Mouse (Mus musculus) gastrocnemius, postnatal 4 days (tissue): ENCODE measurements around the gene Ggct. TPM values are rescaled to one million over a fixed set of nuclear protein-coding genes. Genes with fewer than 3 reads are reported as not detected.

Experiments used
- DNase-seq, 2 experiments: peaks; one replicate each; pipeline ENCODE4 v3.0.0; 2021 to 2022; ENCODE audit warnings: low spot score in 2 of 2, mixed read lengths in 2 of 2
- long read RNA-seq, 2 experiments: library from polyadenylated mRNA; stranded (forward); transcript quantifications; one replicate each; pipeline ENCODE4 v2.0.0; 2021
- total RNA-seq, 2 experiments: library from RNA; stranded (reverse); gene quantifications; 2 replicates each; pipeline ENCODE4 v1.2.3; 2021

Ggct gene
- 1 to 10 TPM; 5.5 to 5.8 TPM for total RNA-seq
- long read RNA-seq, experiment 1, transcript Ggct-202 (4 exons, 3,960 nt) = major isoform, 9 of 9 reads
- long read RNA-seq, experiment 1, partial matches to known transcripts = 0 of 9 reads
- long read RNA-seq, experiment 1, other reads (novel, unspliced or antisense) = 0 of 9 reads
- long read RNA-seq, experiment 2, partial matches to known transcripts = 1 of 3 reads
- long read RNA-seq, experiment 2, other reads (novel, unspliced or antisense) = 0 of 3 reads

DNA sequence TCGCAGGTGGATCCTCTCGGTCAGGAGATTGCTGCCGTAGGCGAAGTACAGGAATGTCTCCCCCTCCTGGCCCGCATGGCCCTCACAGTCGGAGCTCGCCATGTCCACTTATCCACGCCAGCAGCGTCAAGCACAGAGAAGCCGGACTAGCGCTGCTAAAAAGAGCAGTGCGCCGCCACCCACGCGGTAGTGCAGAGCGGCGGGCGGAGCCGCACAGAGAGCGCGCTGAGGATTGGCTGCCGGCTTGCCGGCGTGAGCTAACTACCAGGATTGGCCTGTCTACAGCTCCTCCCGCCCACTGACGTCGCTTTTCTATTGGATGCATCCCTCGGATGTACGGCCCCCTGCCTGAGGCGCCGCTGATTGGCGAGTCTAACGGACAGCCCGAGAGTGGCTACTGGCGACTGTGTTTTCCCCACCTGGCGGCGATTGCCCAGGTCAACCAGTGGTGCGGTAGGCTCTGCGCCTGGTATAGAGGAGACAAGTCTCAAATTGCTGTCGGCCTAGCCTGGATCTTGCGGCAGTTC, at the start of gene Ggct:
Gene Ggct (minus strand): TSS at position 217 of the 527 bp plus-strand sequence.
- peak; percentile 83 to 93 for DNase-seq

DNA sequence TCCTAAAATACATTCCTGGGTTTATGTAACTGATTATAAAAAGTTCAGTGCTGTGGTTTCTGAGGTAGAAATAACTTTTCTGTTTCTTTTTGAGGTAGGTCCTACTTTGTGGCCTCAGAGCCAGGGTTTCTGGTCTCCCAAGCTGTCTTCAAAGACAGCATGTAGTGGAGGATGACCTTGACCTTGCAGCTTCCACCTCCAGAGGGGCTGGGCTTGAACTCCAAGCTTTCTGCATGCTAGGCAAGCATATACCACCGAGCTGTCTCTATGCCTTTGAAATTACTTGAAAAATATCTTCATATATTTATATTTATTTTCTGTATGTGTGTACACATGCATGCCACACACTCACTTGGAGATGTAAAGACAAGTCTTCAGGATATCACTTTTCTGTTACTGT, 47.3 kb upstream of the Ggct start:
- DNase-seq = no peak

DNA sequence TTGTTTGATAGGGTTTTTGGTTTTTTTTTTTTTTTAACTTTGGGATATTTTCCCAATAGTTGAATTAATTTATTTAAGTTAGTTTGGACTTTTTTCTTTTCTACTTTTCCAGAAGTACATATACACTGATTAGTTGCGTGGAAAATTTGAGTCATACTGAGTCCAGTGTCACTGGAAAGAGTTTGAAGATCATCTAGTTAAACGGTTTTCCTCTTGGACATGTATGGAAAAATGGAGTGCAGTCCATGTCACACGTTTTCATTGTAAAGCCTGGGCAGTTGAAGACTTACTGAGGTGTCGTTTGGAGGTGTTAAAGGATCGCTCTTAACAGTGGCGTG, 46.7 kb upstream of the Ggct start:
- no peak for DNase-seq

DNA sequence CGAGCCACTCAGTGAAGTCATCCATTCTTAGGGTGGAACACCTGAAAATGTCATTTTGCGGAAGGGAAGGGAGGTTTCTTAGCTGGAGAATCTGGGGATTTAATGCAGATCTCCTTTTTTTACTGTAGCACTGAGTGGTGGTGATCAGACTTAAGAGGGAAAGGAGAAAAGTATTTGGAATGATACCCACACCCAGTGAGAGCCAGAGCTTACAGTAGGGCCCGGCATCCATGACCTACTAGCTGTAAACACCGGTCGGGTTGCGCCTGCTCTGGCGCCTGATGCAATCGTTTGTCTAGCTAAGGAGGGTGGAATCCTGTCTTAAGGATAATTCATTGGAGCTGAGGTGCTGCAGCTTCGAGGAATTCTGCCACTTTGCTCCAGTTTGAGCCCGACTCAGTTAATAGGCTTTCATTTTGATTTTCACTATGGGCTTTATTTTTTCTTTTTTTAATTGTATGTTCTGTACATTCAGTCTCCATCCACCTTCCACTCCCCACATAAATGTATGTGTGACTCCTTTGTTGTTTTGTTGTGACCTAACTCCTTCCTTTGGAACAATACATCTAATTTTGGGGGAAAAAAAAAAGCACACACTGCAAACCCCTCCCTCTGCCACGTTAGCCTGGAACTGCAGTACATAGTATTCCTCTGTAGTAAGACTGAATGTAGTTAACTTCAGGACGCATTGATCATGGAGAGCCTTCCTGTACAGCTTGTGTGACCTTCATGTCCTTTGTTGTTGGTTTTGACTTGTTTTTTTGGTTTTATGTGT, 46.1 kb upstream of the Ggct start:
- DNase-seq = no peak

DNA sequence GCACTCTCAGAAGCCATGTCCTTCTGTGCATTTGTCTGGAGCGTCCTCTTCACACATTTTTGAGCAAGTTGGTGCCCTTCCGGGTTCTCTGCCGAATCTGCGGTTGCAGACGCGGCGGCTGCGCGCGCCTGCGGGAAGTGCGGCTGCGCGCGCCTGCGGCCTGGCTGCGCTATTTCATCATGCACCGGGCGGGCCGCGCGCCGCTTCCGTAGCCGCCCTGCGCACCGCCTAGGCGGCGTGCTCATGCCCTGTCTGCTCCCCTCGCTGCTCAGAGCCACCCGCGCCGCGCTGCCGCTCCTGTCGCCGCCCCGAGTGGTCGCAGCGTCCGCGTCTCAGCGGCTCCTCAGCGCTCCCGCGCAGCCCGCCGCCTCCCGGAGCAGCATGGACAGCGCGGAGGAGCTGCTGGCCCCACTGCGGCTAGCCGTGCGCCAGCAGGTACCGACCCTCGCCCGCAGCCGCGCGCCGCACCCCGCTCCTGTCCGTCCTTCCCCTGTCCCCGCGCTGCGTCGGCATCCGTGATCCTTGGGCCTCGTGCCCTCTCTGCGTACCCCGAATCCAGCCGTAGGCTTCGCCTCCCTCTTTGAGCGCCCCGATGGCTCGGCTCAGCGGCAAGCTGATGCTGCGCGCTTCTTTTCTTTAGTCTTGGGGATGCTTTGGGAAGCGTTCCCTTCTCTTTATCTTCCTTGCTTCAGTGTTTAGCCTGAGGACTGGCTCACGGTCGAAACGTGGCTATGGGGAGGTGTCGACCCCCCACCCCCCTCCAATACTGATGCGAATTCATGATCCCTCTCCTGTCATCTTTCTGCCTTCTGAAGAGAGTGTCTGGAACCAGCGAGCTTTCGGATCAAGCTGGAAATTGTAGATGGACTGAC, 45.3 kb upstream of the Ggct start, which contains the start of gene Gars:
Gene Gars (plus strand): TSS at position 209 of the 872 bp plus-strand sequence.
- peak; percentile 71 to 85 for DNase-seq

DNA sequence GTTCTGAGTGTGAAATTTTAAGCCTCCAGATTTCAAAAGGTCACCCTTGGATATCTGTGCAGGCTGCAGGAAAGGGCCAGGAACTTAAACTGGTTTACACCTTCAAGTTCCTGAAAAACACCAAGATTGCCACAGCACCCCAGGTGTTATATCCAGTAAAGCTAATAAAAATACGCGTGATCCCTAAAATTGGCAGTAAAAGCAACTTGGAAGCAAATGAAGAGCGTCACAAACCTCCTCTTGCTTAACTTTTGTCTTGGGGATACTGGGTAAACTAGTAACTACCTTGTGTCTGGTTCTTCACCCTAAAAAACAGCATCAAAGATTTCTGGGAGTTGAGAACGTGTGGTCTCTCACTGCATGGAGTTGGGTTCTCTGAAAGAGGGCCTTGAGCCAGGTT, 44.0 kb upstream of the Ggct start:
- no peak for DNase-seq

DNA sequence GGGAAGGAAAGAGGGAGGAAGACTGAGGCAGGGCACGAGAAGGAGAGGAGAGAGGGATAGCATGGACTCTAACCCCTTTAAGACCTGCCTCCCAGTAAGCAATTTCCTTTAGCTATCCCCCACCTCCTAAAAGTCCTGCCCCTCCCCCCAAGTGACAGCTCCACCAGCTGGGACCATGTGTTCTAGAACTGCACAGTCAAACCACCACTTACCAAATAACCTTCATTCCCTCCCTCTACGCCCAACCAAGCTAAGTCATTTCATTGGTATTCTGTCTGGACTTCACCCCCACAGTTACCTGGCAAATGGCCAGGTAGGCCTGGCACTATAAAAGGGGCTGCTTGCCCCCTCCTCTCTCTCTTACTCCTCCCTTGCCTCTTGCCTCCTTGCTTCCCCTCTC, 34.9 kb upstream of the Ggct start:
- no peak for DNase-seq

DNA sequence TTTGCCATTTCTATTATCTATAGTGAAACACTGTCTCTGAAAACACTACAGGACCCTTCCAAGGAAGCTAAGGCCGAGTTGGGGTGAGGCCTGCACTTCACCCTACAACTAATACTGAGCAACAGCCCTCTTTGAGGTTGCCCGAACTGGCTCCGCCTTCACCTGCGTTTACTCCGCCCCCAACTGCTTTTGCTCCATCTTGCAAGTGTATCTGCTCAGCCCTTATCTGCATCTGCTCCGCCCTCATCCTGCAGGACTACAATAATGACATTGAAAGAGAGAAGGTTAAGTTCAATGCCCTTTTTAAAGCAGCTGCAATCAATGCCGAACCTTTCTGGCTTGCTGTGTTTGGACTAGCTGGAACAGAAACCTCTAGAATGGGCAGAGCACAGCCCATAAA, 29.1 kb upstream of the Ggct start:
- DNase-seq = no peak

DNA sequence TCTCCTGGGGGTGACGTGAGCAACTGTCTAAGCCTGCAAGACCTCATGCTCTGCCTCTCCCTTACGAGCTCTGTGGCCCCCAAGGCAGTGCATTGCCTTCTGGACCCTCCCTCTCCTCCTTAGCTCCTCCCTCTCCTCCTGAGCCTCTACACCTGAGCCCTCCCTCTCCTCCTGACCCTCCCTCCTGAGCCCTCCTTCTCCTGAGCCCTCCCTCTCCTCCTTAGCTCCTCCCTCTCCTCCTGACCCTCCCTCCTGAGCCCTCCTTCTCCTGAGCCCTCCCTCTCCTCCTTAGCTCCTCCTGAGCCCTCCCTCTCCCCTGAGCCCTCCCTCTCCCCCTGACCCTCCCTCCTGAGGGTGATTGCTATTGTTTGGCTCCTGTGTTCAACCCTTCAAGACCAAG, 25.7 kb upstream of the Ggct start:
- no peak for DNase-seq

DNA sequence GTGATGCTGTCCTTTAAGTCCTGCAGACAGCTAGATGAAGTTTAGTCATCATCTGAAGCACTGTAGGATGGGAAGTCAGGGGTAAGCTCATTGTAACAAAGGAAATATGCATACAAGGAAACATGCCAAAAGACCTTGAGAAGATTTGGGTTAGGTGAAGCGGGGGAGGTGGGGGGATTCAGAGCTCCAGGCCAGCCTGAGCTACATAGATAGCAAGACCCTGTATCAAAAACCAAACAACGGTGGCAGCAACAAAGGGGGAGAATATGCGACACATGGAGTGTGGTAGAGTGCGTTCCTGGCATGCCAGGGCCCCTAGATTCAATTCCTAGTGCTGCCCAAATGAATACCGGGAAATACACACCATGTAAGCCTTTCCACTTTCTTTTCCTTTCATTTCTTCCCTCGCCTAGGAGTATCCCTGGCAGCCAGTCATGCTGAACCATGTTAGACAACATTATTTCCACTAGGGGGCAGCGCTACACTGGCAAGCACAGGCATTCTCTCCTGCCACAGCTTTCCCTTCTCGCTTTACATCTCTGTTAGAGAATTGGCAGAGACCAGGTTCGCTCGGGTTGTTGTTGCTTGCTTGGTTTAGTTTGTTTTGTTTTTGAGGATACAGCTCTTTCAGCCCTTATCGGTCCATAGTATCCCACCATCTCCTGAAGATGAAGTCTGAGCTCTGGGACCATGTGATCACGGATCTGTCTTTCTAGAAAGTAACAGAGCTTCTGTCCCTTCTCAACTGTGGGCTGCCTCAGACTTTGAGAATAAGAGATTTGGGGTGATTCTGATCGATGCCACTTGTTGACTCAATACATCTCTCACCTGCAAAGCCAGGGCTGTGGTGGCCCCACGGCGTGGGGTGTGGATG, 24.2 kb upstream of the Ggct start:
- DNase-seq = peak; percentile 31 to 62

DNA sequence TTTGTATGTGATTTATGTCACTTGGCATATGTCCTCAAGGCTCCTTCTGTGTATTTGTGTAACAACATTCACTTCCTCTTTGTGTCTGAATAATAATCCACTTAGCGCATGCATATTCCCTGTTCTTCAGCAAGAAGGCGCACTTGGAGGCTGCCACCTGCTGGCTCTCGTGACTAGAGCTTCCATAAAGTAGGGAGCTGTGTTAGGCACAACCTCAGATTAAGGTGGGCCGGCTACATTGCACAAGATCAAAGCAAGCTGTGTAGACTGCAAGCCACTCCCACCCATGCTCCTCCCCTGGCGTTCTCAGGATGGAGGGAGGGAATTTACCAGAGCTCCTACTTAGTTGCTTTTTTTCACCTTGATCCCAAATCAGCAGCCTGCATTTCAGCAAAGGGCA, 23.5 kb upstream of the Ggct start:
- no peak for DNase-seq

DNA sequence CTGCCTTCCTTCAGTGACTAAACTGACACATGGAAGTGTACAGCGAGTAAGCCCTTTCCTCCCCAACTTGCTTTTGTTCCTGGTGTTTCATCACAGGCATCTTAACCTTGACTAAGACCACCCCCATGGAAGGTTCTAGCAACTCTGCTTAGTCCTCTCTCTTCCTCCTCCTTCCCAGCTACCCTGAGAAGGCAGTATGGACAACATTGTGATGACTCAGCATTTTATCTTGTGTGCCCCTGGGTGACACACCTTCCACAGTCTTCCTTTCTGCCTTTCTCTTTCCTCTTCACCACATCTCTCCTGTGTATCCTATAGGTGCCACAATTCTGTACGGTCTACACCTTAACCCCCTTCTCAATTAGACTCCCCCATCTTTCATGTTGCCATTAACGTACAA, 21.4 kb upstream of the Ggct start:
- no peak for DNase-seq

DNA sequence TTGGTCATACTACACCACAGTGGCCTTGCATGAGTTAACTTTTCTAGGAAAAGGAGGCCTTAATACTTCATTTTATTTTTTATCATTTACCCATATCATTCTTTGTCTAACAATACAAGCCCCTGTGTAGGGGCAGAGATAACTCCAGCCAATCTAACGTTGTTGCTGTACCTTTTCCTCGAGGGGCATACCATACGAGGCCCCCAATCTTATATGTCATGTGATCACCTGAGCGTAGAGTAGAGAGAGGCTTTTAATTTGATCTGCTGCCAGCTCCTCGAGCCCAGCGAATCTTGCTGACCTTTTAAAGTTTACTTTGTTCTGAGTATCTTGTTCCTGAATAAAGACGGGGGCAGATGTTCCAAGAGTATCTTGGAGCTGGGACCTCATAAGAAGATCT, 19.8 kb upstream of the Ggct start:
- no peak for DNase-seq

DNA sequence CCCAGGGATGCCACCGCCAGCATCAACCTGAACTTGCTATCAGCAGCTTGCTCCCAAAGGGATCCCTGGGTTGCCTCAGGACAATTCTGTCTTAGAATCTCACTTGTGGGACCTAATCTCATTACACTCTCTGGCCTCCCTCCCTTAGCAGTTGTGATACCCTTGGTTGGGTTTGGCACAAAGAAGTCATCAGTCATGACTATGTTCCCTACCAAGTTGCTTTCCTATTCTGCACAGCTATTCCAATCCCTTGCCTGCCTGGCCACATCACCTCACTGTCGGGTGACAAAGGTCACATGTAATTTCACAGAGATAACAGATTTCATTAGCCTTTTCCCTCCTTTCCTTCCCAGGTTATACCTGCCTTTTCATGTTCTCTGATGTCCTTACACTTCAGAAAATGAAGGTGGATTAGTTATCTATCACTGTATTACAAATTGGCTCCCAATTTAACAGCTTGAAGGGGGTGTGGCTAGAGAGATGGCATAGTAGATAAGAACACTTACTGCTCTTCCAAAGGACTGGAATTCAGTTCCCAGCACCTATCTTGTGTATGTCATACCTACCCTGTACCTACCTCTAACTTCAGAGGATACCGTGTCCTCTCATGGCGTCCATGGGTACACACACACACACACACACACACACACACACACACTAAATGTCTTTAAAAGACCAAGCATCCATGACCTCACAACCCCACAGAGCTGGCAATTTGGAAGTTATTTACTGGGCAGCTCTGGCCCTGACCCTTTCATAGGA, 17.8 kb upstream of the Ggct start:
- DNase-seq = no peak

DNA sequence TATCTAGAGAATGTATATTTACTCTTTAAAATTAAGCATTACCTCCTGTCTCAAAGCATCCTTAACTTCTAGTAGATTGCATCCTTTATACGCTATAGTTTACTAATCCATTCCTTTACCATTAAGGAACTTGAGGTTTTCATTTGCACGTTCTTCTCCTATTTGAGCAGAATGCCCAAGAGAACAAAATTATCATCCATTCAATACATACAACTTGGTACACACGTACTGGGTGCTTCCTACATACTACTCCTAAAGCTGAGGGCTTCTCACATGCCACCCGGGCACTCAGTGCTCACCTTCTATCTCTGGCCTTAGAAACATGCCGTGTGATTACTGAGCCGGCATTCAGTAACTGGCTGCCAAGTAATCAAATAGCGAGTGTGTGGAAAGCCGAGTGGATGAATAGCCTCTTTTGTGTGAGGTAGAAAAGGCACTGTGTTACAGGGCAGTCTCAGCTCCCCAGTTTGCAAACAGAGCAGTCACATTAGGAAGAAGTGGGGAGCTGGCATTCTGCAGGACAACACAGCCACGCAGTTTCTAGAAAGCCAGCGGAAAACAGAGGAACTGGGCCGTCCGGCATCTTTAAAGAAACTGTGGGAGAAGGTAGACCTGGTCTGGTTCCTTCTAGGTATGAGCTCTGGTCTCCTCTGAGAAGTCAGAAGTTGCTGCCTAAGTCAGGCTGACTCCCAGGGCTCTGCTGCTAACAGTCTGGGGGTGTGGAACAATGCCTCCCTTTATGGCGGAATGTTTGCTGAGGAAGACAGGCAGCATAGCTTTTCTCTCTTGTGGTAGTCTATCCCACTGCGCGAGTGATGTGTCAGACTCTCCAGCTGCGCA, 16.9 kb upstream of the Ggct start:
- DNase-seq = no peak

DNA sequence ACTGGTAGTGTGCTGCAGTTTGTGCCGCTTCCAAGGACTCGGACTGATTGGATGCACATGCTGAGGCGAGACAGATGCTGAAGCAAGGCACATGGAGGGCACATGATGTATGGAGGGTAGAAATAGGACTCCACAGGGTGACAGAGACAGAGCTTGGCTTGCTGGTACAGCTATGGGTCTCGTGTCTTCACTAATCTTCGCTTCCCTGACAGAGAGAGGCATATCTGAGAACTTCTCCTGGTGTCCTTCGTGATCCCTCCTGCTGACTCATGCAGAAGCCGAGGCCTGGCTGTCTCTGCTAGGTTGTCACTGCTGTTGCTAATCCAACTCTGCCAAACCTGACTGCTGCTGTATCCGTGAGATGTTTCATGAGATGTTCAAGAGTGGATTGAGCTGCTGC, 15.7 kb upstream of the Ggct start:
- no peak for DNase-seq

DNA sequence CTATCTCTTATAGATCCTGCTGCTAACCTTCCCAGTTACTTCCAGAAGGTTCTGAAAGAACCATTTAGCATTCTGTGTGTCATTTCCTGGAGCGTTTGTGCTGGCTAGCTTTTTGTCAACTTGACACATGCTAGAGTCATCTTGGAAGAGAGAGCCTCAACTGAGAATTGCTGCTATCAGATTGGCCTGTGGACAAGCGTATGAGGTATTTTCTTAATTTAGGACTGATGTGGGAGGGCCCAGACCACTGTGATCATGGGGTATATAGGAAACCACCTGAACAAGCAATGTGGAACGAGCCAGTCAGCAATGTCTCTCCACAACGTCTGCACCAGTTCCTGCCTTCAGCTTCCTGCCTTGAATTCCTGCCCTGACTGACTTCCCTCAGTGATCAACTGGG, 10.8 kb upstream of the Ggct start:
- no peak for DNase-seq

DNA sequence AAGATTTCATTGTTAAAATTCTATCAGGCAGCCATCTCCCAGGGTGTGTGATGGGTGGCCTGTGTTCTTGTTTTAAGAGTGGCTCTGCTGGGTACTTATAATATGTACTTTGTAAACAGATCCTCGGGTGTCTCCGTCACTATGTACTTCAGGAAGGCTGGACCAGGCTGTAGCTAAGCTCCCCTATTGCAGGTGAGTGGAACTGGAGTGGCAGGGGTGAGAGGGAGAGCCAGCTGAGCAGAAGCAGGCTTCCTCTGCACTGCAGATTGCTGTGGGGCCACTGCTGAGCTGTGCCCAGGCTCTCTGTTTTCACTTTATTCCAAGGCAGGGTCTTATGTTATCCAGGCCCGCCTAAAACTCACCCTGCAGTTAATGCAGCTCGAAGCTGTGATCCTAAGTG, 9.7 kb upstream of the Ggct start:
- no peak for DNase-seq

DNA sequence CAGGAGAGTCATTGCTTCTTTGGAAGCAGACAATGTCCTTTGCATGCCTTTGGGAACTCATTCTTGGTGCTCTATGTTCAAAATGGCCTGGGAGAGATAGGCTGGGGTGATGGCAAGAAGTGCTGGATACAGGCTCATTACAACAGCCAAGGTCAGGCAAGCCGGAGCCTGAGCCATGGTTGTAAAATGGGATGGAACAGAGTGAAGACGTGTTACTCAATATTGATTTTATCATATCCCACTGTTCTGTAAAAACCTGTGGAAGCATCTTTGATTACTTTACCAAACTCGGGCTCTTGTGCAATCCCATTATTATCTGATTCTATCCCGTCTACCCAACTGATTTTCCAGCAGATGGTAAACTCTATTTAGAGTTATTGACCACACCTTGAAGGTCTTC, 8.6 kb upstream of the Ggct start:
- no peak for DNase-seq
